Comparison of ENCODE assay signal across 8 mouse cellular contexts in genomic region chrX:108832674-108833189, GRCm38 (mm10). TPM values are rescaled to one million over a fixed set of nuclear protein-coding genes. Genes with fewer than 3 reads are reported as not detected.
DNase-seq lines count a peak whose midpoint lies in the region; ATAC-seq and TF ChIP-seq lines count a peak whose summit lies in the region.

No protein-coding gene starts in this region.

- ATAC-seq in heart, embryonic 15.5 days (replicated peaks; ENCODE audit: insufficient number of reproducible peaks, insufficient read depth, low FRiP score, low read depth), result peak; percentile 74
- ATAC-seq in liver, embryonic 14.5 days (ENCODE audit: insufficient read depth), result peak; percentile 67
- peak; percentile 74 for ATAC-seq in neural tube, embryonic 11.5 days (ENCODE audit: insufficient read depth, low FRiP score, low TSS enrichment)
- peak; percentile 81 for ATAC-seq in stomach, postnatal 0 days (ENCODE audit: low FRiP score, low TSS enrichment)

- TF ChIP-seq CTCF in liver, embryonic 14.5 days (IDR thresholded peaks at IDR 0.05; ENCODE audit: low read depth), result no peak
- no peak for TF ChIP-seq CTCF in stomach, postnatal 0 days (IDR thresholded peaks at IDR 0.05; ENCODE audit: low read depth)

- no peaks in the 10 kb centered on the region for H3K27me3 ChIP-seq in heart, embryonic 15.5 days
- H3K27me3 ChIP-seq in liver, embryonic 14.5 days (ENCODE audit: control insufficient read depth, insufficient read depth, low read length), result no peaks in the 10 kb centered on the region
- H3K27me3 ChIP-seq in neural tube, embryonic 11.5 days (ENCODE audit: control insufficient read depth, insufficient read depth, low read length), result no peaks in the 10 kb centered on the region
- no peaks in the 10 kb centered on the region for H3K27me3 ChIP-seq in stomach, postnatal 0 days (ENCODE audit: control insufficient read depth, insufficient read depth, low read length)

- peak; percentile 87 for DNase-seq in CD4-positive, CD25-positive, alpha-beta regulatory T cell, adult 2 months (ENCODE audit: low read depth, low spot score)
- DNase-seq in fibroblast of lung, adult 2 months (ENCODE audit: low read depth), result peak; percentile 71
- DNase-seq in kidney, postnatal 25 days, result peak; percentile 87 to 91
- peak; percentile 75 to 81 (median 76) for DNase-seq in liver, embryonic 14.5 days (ENCODE audit: low read depth in 3 of 3, low spot score in 3 of 3)
- peak; percentile 83 for DNase-seq in neural tube, embryonic 11.5 days (ENCODE audit: low spot score)
- peak; percentile 73 for DNase-seq in stomach, postnatal 0 days (ENCODE audit: low spot score)

- H3K27ac ChIP-seq in brown adipose tissue, adult 24 weeks (replicated peaks; ENCODE audit: low read depth, low read length), result peak overlapping the region; percentile 98
- peak overlapping the region; percentile 89 for H3K27ac ChIP-seq in heart, embryonic 15.5 days
- H3K27ac ChIP-seq in liver, embryonic 14.5 days, result peak overlapping the region; percentile 43
- 0 out of 2 replicates have a peak overlapping the region, but pooled peaks have one; percentile 67 for H3K27ac ChIP-seq in neural tube, embryonic 11.5 days (ENCODE audit: low read depth, low read length)
- H3K27ac ChIP-seq in stomach, postnatal 0 days (replicated peaks), result peak overlapping the region; percentile 82

- no peaks in the 10 kb centered on the region for H3K4me1 ChIP-seq in brown adipose tissue, adult 24 weeks (ENCODE audit: control insufficient read depth, insufficient read depth, insufficient read length, low read length)
- no peaks in the 10 kb centered on the region for H3K4me1 ChIP-seq in heart, embryonic 15.5 days (replicated peaks)
- no peaks in the 10 kb centered on the region; a peak in 1 of 4 replicates for H3K4me1 ChIP-seq in liver, embryonic 14.5 days (replicated peaks; ENCODE audit: control insufficient read depth in 2 of 2, insufficient read depth in 2 of 2, low read length in 1 of 2)
- H3K4me1 ChIP-seq in neural tube, embryonic 11.5 days (ENCODE audit: control insufficient read depth, insufficient read depth, low read length), result no peaks in the 10 kb centered on the region
- H3K4me1 ChIP-seq in stomach, postnatal 0 days (replicated peaks; ENCODE audit: control insufficient read depth, insufficient read depth), result no peaks in the 10 kb centered on the region

- peak overlapping the region; percentile 57 for H3K9ac ChIP-seq in heart, embryonic 15.5 days
- H3K9ac ChIP-seq in liver, embryonic 14.5 days (replicated peaks), result peak overlapping the region; percentile 75
- H3K9ac ChIP-seq in neural tube, embryonic 11.5 days (ENCODE audit: low read length), result peak overlapping the region; percentile 60
- H3K9ac ChIP-seq in stomach, postnatal 0 days (ENCODE audit: low read length), result peak overlapping the region; percentile 64

- no peaks in the 10 kb centered on the region for H3K9me3 ChIP-seq in heart, embryonic 15.5 days (replicated peaks)
- H3K9me3 ChIP-seq in liver, embryonic 14.5 days (ENCODE audit: control insufficient read depth, low read length), result no peaks in the 10 kb centered on the region
- no peaks in the 10 kb centered on the region for H3K9me3 ChIP-seq in neural tube, embryonic 11.5 days (ENCODE audit: control insufficient read depth, low read length)
- H3K9me3 ChIP-seq in stomach, postnatal 0 days (ENCODE audit: control insufficient read depth, low read length), result no peaks in the 10 kb centered on the region

- H3K4me3 ChIP-seq in brown adipose tissue, adult 24 weeks (ENCODE audit: insufficient read depth, low read depth, low read length), result peak overlapping the region; percentile 100
- peak overlapping the region; percentile 67 for H3K4me3 ChIP-seq in heart, embryonic 15.5 days
- peak overlapping the region; percentile 67 to 74 for H3K4me3 ChIP-seq in liver, embryonic 14.5 days (ENCODE audit: insufficient read depth in 1 of 2, low read depth in 2 of 2, low read length in 2 of 2)
- H3K4me3 ChIP-seq in neural tube, embryonic 11.5 days (ENCODE audit: low read depth, low read length), result peak overlapping the region; percentile 47
- H3K4me3 ChIP-seq in stomach, postnatal 0 days (ENCODE audit: low read depth, low read length), result peak overlapping the region; percentile 56

- no peak for TF ChIP-seq EP300 in liver, embryonic 14.5 days (IDR thresholded peaks at IDR 0.05; ENCODE audit: low read depth)
- TF ChIP-seq EP300 in stomach, postnatal 0 days (optimal IDR thresholded peaks at IDR 0.05), result no peak

- H3K4me2 ChIP-seq in heart, embryonic 15.5 days, result peak overlapping the region; percentile 60
- peak overlapping the region; percentile 64 for H3K4me2 ChIP-seq in liver, embryonic 14.5 days (ENCODE audit: low read depth)
- peak overlapping the region; percentile 49 for H3K4me2 ChIP-seq in neural tube, embryonic 11.5 days (ENCODE audit: low read depth)
- H3K4me2 ChIP-seq in stomach, postnatal 0 days (replicated peaks; ENCODE audit: low read depth), result peak overlapping the region; percentile 52

- 12% methylated on average over 13 of the region's 13 CpGs for WGBS in heart, embryonic 15.5 days
- 8% methylated on average over 12 of the region's 13 CpGs for WGBS in liver, embryonic 14.5 days (ENCODE audit: insufficient replicate concordance)
- WGBS in neural tube, embryonic 11.5 days, result 25% methylated on average over 13 of the region's 13 CpGs
- WGBS in stomach, postnatal 0 days, result 15% methylated on average over 13 of the region's 13 CpGs

- H3K36me3 ChIP-seq in heart, embryonic 15.5 days, result no peaks in the 10 kb centered on the region
- no peaks in the 10 kb centered on the region for H3K36me3 ChIP-seq in liver, embryonic 14.5 days (replicated peaks; ENCODE audit: control insufficient read depth, insufficient read depth, low read depth)
- H3K36me3 ChIP-seq in neural tube, embryonic 11.5 days (ENCODE audit: control insufficient read depth, insufficient read depth, low read length), result no peaks in the 10 kb centered on the region
- H3K36me3 ChIP-seq in stomach, postnatal 0 days (ENCODE audit: control insufficient read depth, insufficient read depth, low read length), result no peaks in the 10 kb centered on the region

RNA-seq across cellular contexts. Expression of gene Brwd3, which starts 1.4 kb away (rescaled TPM):
- 1.4 and 1.9 TPM in 2 replicates for polyA plus RNA-seq in brown adipose tissue, adult 24 weeks (2012; ENCODE audit: insufficient read depth, insufficient read length, missing spikeins)
- polyA plus RNA-seq in heart, embryonic 15.5 days (2015; fragmentation: Nextera tagmentation; extraction: Ambion mirVana), result 1.5 and 2.0 TPM in 2 replicates
- 0.90 and 1.1 TPM in 2 replicates for polyA plus RNA-seq in liver, embryonic 14.5 days (2012; rRNA removed)
- polyA plus RNA-seq in liver, embryonic 14.5 days (2014; fragmentation: Nextera tagmentation; extraction: Ambion mirVana), result 0.87 and 0.96 TPM in 2 replicates
- polyA plus RNA-seq in neural tube, embryonic 11.5 days (2014; fragmentation: Nextera tagmentation; extraction: Ambion mirVana), result 3.1 and 3.4 TPM in 2 replicates
- 1.5 TPM in 2 replicates for polyA plus RNA-seq in stomach, postnatal 0 days (2015; fragmentation: Nextera tagmentation; extraction: Ambion mirVana)

Comparison
In these comparisons a context has a peak if more than half of its experiments do, and no peak if none do; other contexts are left out.
1. Peak in every context shown above with its lines: DNase-seq, ATAC-seq, H3K4me3 ChIP-seq and H3K27ac ChIP-seq.
2. H3K27ac ChIP-seq: peak in every context shown above with its lines; median percentile 98 in brown adipose tissue, adult 24 weeks; 89 in heart, embryonic 15.5 days; 82 in stomach, postnatal 0 days; 67 in neural tube, embryonic 11.5 days; 43 in liver, embryonic 14.5 days.
3. H3K4me3 ChIP-seq: peak in every context shown above with its lines; median percentile 100 in brown adipose tissue, adult 24 weeks; 70 in liver, embryonic 14.5 days; 67 in heart, embryonic 15.5 days; 56 in stomach, postnatal 0 days; 47 in neural tube, embryonic 11.5 days.